Mouse (Mus musculus) megakaryocyte, embryonic 14.5 days (primary cell): ENCODE measurements around the gene Fam151b. TPM values are rescaled to one million over a fixed set of nuclear protein-coding genes. Genes with fewer than 3 reads are reported as not detected.

Experiments
- H3K27me3 ChIP-seq: replicated peaks from 2 replicates; pipeline ENCODE3; 2012; ENCODE audit warnings: inconsistent platforms
- H3K36me3 ChIP-seq: replicated peaks from 2 replicates; pipeline ENCODE3; 2012; ENCODE audit warnings: low read length, inconsistent platforms, mixed read lengths
- H3K4me1 ChIP-seq: 2 replicates; pipeline ENCODE4 v1.6.1; 2012; ENCODE audit warnings: inconsistent platforms
- H3K4me3 ChIP-seq: replicated peaks from 2 replicates; pipeline ENCODE3; 2012; ENCODE audit warnings: moderate library complexity, mild to moderate bottlenecking, inconsistent platforms
- H3K9me3 ChIP-seq: 2 replicates; pipeline ENCODE4 v1.6.1; 2012; ENCODE audit warnings: inconsistent platforms
- FLI1 ChIP-seq: IDR thresholded peaks from 2 replicates; pipeline ENCODE4 v1.6.1; 2012; ENCODE audit warnings: low read length, inconsistent platforms, mixed read lengths
- GATA1 ChIP-seq: IDR thresholded peaks from 3 replicates; pipeline ENCODE4 v1.6.1; 2012; ENCODE audit warnings: mixed read lengths, low read length, inconsistent platforms, borderline replicate concordance
- polyA plus RNA-seq: library from polyadenylated mRNA; stranded (reverse); fragments of >175 nt; gene quantifications from 2 replicates; pipeline ENCODE4 v1.2.3, GENCODE M21; 2012; ENCODE audit warnings: low replicate concordance; ENCODE audit not compliant: insufficient read depth

Fam151b gene
- polyA plus RNA-seq, 1 experiment: not detected

DNA sequence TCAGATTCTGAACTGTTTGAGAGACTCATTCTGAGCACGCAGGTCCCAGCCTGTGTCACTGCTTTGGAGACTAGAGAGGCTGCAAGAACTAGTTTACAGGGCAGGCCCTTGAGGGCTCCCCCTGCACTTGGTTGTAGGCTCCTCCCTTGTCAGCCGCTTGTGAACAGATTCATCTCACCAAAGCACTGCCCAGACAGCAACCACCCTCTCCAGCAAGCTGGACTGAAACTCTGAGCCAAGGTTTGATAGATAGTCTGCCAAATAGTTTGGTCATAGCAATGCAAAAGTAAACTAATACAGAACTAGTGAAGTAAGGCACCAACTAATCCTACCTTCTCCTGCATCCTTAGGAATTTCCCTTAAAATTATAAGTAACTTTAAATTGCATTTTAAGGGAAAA, 13.7 kb downstream of the Fam151b start:
- peaks cover 76% of the 10 kb centered on the region for H3K36me3 ChIP-seq
- no peaks in the 10 kb centered on the region for H3K27me3 ChIP-seq
- no peak overlapping the region for H3K4me3 ChIP-seq
- no peaks in the 10 kb centered on the region for H3K4me1 ChIP-seq
- TF ChIP-seq GATA1 (no peak), FLI1 (no peak)
- peaks cover 5% of the 10 kb centered on the region; the same call in 1 of the 2 replicates for H3K9me3 ChIP-seq

DNA sequence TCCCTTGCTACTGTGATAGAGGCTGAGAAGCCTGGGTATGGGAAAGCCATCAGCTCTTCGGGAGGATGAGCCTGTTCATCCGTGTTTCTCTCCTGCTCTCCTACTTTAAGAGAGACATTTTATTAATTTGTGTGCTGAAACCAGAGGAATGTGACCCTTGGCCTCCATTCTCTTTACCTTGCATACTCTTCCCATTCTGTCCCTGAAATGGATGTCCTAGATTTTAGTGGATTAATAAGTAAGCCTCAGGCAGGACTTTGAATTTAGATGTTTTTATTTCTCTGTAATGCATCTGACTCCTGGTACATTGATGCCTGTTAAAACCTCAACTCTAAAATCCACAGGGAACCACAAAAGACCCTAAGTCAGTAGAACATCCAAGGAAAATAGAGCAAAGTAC, 14.4 kb downstream of the Fam151b start:
- H3K27me3 ChIP-seq: no peaks in the 10 kb centered on the region
- peaks cover 77% of the 10 kb centered on the region for H3K36me3 ChIP-seq
- H3K4me3 ChIP-seq: no peak overlapping the region
- no peaks in the 10 kb centered on the region for H3K4me1 ChIP-seq
- TF ChIP-seq GATA1 (no peak), FLI1 (no peak)
- peaks cover 5% of the 10 kb centered on the region; the same call in 1 of the 2 replicates for H3K9me3 ChIP-seq

DNA sequence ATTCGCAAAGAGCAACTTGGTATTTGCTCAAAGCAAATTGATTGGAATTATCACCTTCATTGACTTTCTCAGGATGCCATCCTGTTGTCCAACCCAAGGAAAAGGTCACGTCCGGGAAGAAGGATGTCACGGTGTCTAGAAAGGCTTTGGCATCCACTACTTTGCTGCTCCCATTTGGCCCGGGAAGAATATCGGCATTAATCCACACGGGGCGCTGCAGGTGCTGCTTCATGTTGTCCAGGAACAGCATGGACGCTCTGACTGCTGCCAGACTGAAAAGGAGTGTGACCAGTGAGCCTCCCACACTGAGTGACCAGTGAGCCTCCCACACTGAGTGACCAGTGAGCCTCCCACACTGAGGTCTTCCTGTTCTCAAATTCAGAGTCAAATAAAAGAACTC, 15.9 kb downstream of the Fam151b start:
- Histone ChIP-seq H3K27me3 (no peaks in the 10 kb centered on the region), H3K4me1 (peaks cover 8% of the 10 kb centered on the region), H3K4me3 (no peak overlapping the region), H3K36me3 (peaks cover 66% of the 10 kb centered on the region), H3K9me3 (peaks cover 5% of the 10 kb centered on the region; the same call in 1 of the 2 replicates)
- no peak for TF ChIP-seq FLI1

DNA sequence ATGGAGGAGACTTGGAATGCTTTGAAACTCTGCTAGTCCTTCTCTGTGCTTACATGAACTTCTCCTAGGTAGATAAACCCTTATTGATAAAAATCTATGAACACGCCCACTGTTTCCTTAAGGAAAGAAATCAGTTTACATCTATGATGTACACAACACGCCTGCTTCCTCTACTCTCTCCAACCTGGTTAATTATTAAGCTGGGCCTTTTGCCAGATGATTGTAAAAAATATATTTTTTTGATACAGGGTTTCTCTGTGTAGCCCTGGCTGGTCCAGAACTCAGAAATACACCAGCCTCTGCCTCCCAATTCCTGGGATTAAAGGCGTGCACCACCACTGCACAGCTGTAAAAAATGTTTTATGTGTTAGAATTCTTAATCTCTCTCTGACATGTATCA, 19.1 kb downstream of the Fam151b start:
- H3K9me3 ChIP-seq: peaks cover 5% of the 10 kb centered on the region; the same call in 1 of the 2 replicates
- TF ChIP-seq FLI1 (no peak), GATA1 (no peak)
- H3K4me3 ChIP-seq: no peak overlapping the region
- peaks cover 47% of the 10 kb centered on the region for H3K36me3 ChIP-seq
- H3K4me1 ChIP-seq: peaks cover 9% of the 10 kb centered on the region
- H3K27me3 ChIP-seq: no peaks in the 10 kb centered on the region

DNA sequence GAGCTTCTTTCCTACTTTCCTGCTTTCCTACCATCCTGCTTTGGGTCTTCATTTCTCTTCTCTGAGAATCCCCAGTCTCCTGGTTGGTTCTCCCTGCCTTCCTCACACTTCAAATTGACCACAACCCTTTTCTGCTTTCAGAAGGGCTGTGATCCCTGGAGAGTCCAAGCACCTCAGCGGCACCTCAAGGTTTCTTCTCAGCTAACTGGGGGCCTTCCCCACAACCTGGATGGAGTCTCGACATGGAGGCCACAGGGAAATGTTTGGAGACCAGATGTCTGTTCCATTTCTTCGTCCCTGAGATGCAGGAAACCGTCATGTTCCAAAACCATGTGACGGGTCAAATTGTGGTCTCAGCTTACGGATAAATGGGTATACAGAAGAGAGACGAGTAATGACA, 36.9 kb downstream of the Fam151b start:
- Histone ChIP-seq H3K4me3 (no peak overlapping the region), H3K27me3 (no peaks in the 10 kb centered on the region), H3K9me3 (0 out of 2 replicates have a peak, but pooled peaks cover 3% of the 10 kb centered on the region), H3K36me3 (no peaks in the 10 kb centered on the region), H3K4me1 (peaks cover 13% of the 10 kb centered on the region)
- TF ChIP-seq FLI1: no peak

DNA sequence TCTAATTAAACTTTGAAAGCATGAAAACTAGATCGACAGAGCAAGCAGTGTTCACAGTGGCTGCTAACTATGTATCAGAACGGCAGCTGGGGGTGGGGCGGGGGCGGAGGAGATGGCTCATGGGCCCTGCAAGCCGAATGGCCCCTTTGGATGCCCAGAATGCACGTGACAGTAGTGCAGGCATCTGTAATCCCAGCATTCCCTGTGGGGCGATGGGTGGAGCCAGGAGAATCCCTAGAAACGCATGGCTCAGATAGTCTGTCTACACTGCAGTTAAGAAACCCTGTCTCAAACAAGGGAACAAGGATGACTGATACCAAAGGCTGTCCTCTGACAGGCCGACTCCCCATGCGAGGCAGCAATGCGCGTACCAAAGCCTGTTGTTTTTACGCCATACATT, 43.5 kb downstream of the Fam151b start:
- H3K4me1 ChIP-seq: no peaks in the 10 kb centered on the region
- H3K36me3 ChIP-seq: no peaks in the 10 kb centered on the region
- peaks cover 6% of the 10 kb centered on the region for H3K27me3 ChIP-seq
- H3K4me3 ChIP-seq: no peak overlapping the region
- TF ChIP-seq FLI1 (no peak), GATA1 (no peak)
- peaks cover 14% of the 10 kb centered on the region; the same call in 1 of the 2 replicates for H3K9me3 ChIP-seq

DNA sequence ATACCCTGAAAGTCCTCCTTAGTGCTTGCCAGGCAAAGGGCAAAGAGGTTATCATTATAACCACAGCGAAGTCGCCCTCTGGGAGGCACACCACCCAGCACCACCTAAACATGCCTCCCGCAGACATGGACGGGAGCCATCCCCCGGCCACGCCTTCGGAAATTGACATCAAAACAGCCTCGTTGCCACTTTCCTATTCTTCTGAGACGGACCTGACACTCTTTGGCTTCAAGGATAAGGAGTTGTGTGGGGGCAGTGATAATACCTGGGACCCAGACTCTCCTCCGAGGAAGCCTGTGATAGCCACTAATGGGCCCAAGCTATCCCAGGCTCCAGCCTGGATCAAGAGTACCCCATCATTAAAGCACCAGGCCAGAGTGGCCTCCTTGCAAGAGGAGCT, 45.2 kb downstream of the Fam151b start:
- H3K4me3 ChIP-seq: no peak overlapping the region
- no peak for TF ChIP-seq FLI1
- no peak for TF ChIP-seq GATA1
- H3K4me1 ChIP-seq: no peaks in the 10 kb centered on the region
- H3K9me3 ChIP-seq: peaks cover 11% of the 10 kb centered on the region; the same call in 1 of the 2 replicates
- H3K36me3 ChIP-seq: no peaks in the 10 kb centered on the region
- H3K27me3 ChIP-seq: peaks cover 13% of the 10 kb centered on the region

DNA sequence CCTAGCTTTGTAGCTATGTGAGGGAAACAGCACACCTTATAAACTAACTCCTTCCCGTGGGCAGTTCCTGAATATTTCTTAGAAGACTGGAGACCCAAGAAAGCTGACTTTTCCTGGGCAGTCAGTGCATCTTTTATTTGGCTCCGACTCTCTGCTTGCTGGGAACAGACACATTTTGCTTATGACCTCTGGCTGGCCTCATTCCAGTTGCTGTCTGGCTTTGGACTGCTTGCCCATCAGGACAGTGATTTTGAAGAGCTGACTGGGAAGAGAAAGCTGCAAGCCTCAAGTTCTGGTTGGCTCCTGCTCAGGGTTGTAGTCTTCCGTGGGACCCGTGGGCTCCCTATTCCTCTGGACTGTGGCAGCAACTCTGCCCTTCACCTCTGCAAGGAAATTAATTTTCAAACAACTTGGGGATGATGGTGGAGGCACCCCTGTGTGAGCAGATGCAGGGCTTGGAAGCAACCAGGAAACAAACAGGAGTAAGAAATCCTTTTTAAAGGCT, 56.4 kb downstream of the Fam151b start:
- TF ChIP-seq GATA1 (no peak), FLI1 (no peak)
- Histone ChIP-seq H3K9me3 (no peaks in the 10 kb centered on the region), H3K27me3 (peaks cover 83% of the 10 kb centered on the region), H3K4me1 (peaks cover 17% of the 10 kb centered on the region), H3K36me3 (no peaks in the 10 kb centered on the region), H3K4me3 (no peak overlapping the region)

DNA sequence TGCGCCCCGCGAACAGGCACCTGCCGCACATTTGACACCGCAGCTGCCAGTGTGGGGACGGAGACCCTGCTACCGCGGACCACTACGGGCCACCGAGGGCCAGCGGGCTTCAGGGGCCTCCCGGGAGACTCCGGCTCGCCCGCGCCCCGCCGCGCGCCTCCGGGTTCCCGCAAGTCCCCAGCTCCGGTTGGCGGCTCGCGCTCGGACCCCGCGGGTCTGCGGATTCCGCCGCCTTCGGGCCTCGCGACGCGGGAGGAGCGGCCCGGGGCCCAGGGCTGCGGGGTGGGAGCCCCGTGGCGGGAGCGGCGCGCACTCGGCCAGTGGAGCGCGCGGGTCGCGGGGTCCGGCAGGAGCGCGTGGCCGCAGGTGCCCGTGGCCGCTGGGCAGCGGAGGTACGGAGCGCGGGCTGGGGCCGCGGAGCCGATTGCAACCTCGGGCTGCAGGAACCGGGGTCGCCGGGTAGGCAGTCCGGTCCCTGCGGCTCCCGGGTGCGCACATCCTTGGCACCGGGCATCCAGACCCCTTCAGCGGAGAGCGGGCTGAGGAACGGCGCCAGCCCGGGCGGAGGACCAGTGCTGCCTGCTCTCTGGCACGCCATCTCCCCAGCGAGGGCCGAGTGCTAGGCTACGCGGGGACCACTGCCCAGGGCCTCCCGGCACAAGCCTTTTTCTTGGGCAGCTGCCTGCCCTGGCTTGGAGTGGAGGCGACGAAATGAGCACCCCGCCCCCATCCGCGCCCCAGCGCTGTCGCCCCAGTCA, 57.3 kb downstream of the Fam151b start:
- H3K4me1 ChIP-seq: peaks cover 17% of the 10 kb centered on the region
- TF ChIP-seq GATA1: no peak
- TF ChIP-seq FLI1: no peak
- H3K36me3 ChIP-seq: no peaks in the 10 kb centered on the region
- no peaks in the 10 kb centered on the region for H3K9me3 ChIP-seq
- peak overlapping the region; percentile 89 for H3K4me3 ChIP-seq
- peaks cover 86% of the 10 kb centered on the region for H3K27me3 ChIP-seq

DNA sequence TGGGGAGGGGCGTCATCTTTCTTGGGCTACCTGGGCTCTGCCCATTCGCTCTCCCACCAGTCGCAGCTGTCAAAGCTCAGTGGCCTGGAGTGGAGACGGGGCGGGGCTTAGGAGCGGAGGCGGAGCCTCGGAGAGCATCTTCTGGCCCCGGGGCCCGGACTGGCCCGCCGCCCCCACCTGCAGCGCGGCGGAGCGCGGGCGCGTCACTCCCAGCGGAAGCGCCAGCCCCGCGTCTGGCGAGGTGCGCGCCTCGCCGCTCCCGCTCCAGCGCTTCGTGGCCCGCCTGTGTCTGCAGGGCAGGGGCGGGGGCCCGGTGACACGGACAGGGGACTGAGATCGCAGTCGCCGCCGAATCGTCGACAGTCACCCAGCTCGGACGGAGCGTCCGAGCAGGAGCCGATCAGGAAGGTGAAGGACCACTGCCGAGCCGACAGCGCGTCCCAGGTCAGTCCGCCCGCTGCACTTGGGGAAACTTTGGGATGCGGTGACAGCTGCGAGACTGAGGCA, 58.0 kb downstream of the Fam151b start, which contains the start of gene Ankrd34b:
Ankrd34b (plus strand) TSS at position 139 of the 507 bp plus-strand sequence.
- H3K36me3 ChIP-seq: no peaks in the 10 kb centered on the region
- H3K27me3 ChIP-seq: peaks cover 82% of the 10 kb centered on the region
- peak within 1 kb of the TSS; percentile 89 for H3K4me3 ChIP-seq

More for the DNA sequence above, 58.0 kb downstream of the Fam151b start, which contains the start of gene Ankrd34b:
- Histone ChIP-seq H3K4me1 (peaks cover 17% of the 10 kb centered on the region), H3K9me3 (no peaks in the 10 kb centered on the region)
- no peak for TF ChIP-seq GATA1
- TF ChIP-seq FLI1: no peak
